8 mouse cellular contexts compared by ENCODE assay signal in the genomic region with DNA sequence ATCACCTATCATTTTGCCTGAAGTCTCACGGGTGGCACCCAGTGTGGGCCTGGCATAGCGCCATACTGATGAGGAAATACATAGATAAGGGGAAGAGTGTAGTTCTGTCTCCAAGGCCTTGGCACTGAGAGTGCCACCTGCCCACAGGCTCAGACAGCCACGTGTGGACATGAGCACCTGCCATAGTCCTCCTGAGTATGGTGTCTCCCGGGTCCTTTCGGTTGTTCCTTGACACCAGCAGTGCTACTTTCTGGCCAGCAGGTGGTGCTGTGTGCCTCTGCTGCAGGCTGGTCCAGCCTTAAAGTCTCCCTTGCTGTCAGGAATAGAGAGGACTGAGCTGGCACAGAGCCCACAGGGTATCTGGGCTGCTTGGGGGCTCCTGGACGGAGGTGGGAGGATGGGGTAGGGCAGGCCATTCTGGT. TPM values are rescaled to one million over a fixed set of nuclear protein-coding genes. Genes with fewer than 3 reads are reported as not detected.
DNase-seq lines count a peak whose midpoint lies in the region; ATAC-seq and TF ChIP-seq lines count a peak whose summit lies in the region.

No protein-coding gene starts in this region.

- peak; percentile 72 for ATAC-seq in forebrain, embryonic 16.5 days
- ATAC-seq in lung, embryonic 14.5 days (ENCODE audit: insufficient read depth), result peak; percentile 61
- ATAC-seq in neutrophil, adult 5-6 weeks (ENCODE audit: extremely low read depth, insufficient number of reproducible peaks, low FRiP score, poor library complexity, severe bottlenecking), result peak; percentile 60

- no peak overlapping the region for H3K27ac ChIP-seq in ES-E14 (ENCODE audit: insufficient read depth, low read depth, low read length, poor library complexity, severe bottlenecking)
- no peak overlapping the region for H3K27ac ChIP-seq in forebrain, embryonic 16.5 days (ENCODE audit: low read length)
- no peak overlapping the region for H3K27ac ChIP-seq in layer of hippocampus, adult 2 months
- H3K27ac ChIP-seq in lung, embryonic 14.5 days (ENCODE audit: low read depth), result no peak overlapping the region

- peaks cover 3% of the 10 kb centered on the region; the same call in 1 of the 2 replicates for H3K27me3 ChIP-seq in forebrain, embryonic 16.5 days (replicated peaks; ENCODE audit: control insufficient read depth, insufficient read depth, low read length)
- H3K27me3 ChIP-seq in lung, embryonic 14.5 days (ENCODE audit: insufficient read depth, low read length), result no peaks in the 10 kb centered on the region

- peaks cover 6 to 28% of the 10 kb centered on the region in 2 experiments for H3K4me1 ChIP-seq in ES-E14 (ENCODE audit: control insufficient read depth in 2 of 2, insufficient read depth in 2 of 2, low read length in 2 of 2, poor library complexity in 1 of 2)
- H3K4me1 ChIP-seq in forebrain, embryonic 16.5 days (replicated peaks; ENCODE audit: control insufficient read depth, insufficient read depth, low read length), result peaks cover 22% of the 10 kb centered on the region
- peaks cover 14% of the 10 kb centered on the region for H3K4me1 ChIP-seq in lung, embryonic 14.5 days (ENCODE audit: insufficient read depth)

- no peak overlapping the region for H3K4me2 ChIP-seq in forebrain, embryonic 16.5 days (ENCODE audit: low read length)
- H3K4me2 ChIP-seq in lung, embryonic 14.5 days, result peak overlapping the region; percentile 71

- intact Hi-C loops in heart, postnatal 36 days (cut with DNase I), result loop anchor here (1.0 kb wide), 2 partner anchors 95 to 117 kb away; no protein-coding TSS in a partner anchor

- in situ Hi-C loops in ES-E14 (cut with MboI; ENCODE audit: low sequenced_read_pairs in 2 of 2, unreplicated experiment in 2 of 2), result no loop called here

- no peaks in the 10 kb centered on the region for H3K36me3 ChIP-seq in ES-E14 (ENCODE audit: control insufficient read depth, insufficient read depth, low read length, poor library complexity, severe bottlenecking)
- no peaks in the 10 kb centered on the region for H3K36me3 ChIP-seq in forebrain, embryonic 16.5 days (ENCODE audit: control insufficient read depth, insufficient read depth)
- no peaks in the 10 kb centered on the region for H3K36me3 ChIP-seq in lung, embryonic 14.5 days (ENCODE audit: insufficient read depth)

- TF ChIP-seq CTCF in layer of hippocampus, adult 2 months (conservative IDR thresholded peaks at IDR 0.05), result peak; percentile 99
- TF ChIP-seq CTCF in lung, embryonic 14.5 days (IDR thresholded peaks at IDR 0.05; ENCODE audit: low read depth), result peak; percentile 100

- H3K4me3 ChIP-seq in ES-E14 (ENCODE audit: insufficient read depth in 1 of 2, low read depth in 1 of 2, low read length in 2 of 2, poor library complexity in 1 of 2, severe bottlenecking in 1 of 2), result no peak overlapping the region
- no peak overlapping the region for H3K4me3 ChIP-seq in forebrain, embryonic 16.5 days (replicated peaks; ENCODE audit: low read length)
- H3K4me3 ChIP-seq in layer of hippocampus, adult 2 months, result no peak overlapping the region
- H3K4me3 ChIP-seq in lung, embryonic 14.5 days (ENCODE audit: low read depth, low read length), result peak overlapping the region; percentile 8; the same call in 1 of the 2 replicates

- H3K9ac ChIP-seq in ES-E14 (ENCODE audit: insufficient read depth, low read depth, low read length, poor library complexity, severe bottlenecking), result no peak overlapping the region
- H3K9ac ChIP-seq in forebrain, embryonic 16.5 days (replicated peaks; ENCODE audit: low read depth, low read length), result no peak overlapping the region
- no peak overlapping the region for H3K9ac ChIP-seq in lung, embryonic 14.5 days

- H3K9me3 ChIP-seq in ES-E14 (ENCODE audit: control insufficient read depth, insufficient read depth, low read depth, low read length), result no peaks in the 10 kb centered on the region
- H3K9me3 ChIP-seq in forebrain, embryonic 16.5 days (ENCODE audit: control insufficient read depth, low read length), result no peaks in the 10 kb centered on the region
- no peaks in the 10 kb centered on the region for H3K9me3 ChIP-seq in lung, embryonic 14.5 days (ENCODE audit: low read depth, low read length)

- 17% methylated on average over 6 of the region's 6 CpGs for WGBS in forebrain, embryonic 16.5 days
- WGBS in lung, embryonic 14.5 days, result 14% methylated on average over 6 of the region's 6 CpGs

- no peak for DNase-seq in ES-E14 (ENCODE audit: low read depth, low spot score)
- DNase-seq in cerebellum, adult 18-20 months, result peak; percentile 81 to 88
- DNase-seq in heart, postnatal 36 days, result peak; percentile 86 to 88
- DNase-seq in layer of hippocampus, adult 2 months (ENCODE audit: low spot score in 2 of 2), result peak; percentile 59 to 83
- DNase-seq in lung, embryonic 14.5 days, result peak; percentile 97
- DNase-seq in thymus, adult 18-20 months, result peak; percentile 61 to 68

TF ChIP-seq in ES-E14, 5 proteins besides CTCF, POLR2A, EP300 and RAD21:
- TF ChIP-seq MAFK (IDR thresholded peaks at IDR 0.05; ENCODE audit: insufficient read depth, low read depth, low read length) (no peak), ZNF384 (IDR thresholded peaks at IDR 0.05; ENCODE audit: low read depth, low read length) (peak; percentile 11; the same call in 1 of the 2 replicates), ZC3H11A (IDR thresholded peaks at IDR 0.05; ENCODE audit: borderline replicate concordance, low read depth, low read length) (peak; percentile 96), CHD2 (IDR thresholded peaks at IDR 0.05; ENCODE audit: low read depth, low read length) (no peak), HCFC1 (IDR thresholded peaks at IDR 0.05; ENCODE audit: borderline replicate concordance, insufficient read depth, low read length) (no peak)
TF ChIP-seq in ES-E14: peak in this region for 2.

RNA-seq across cellular contexts. Expression of gene Fgd2, which starts 36.1 kb away (rescaled TPM):
- 1.9 and 3.8 TPM in 2 replicates for total RNA-seq in ES-E14 (2012; rRNA removed)
- 5.5 and 9.7 TPM in 2 replicates for polyA plus RNA-seq in forebrain, embryonic 16.5 days (2015; fragmentation: Nextera tagmentation; extraction: Ambion mirVana)
- 1 to 10 TPM; 3.5 to 4.5 TPM for total RNA-seq in heart, postnatal 36 days (2021)
- total RNA-seq in layer of hippocampus, adult 2 months (2021), result 1 to 10 TPM; 3.8 to 4.4 TPM
- polyA plus RNA-seq in lung, embryonic 14.5 days (2014; fragmentation: Nextera tagmentation; extraction: Ambion mirVana), result 15.7 and 19.2 TPM in 2 replicates
- 184 and 192 TPM in 2 replicates for total RNA-seq in neutrophil, adult 5-6 weeks (2017)

RNA-seq across cellular contexts. Expression of gene Mtch1, which starts 49.1 kb away (rescaled TPM):
- total RNA-seq in ES-E14 (2012; rRNA removed), result 187 and 217 TPM in 2 replicates
- polyA plus RNA-seq in forebrain, embryonic 16.5 days (2015; fragmentation: Nextera tagmentation; extraction: Ambion mirVana), result 417 and 434 TPM in 2 replicates
- total RNA-seq in heart, postnatal 36 days (2021), result 100 to 1,000 TPM; 201 to 211 TPM
- 100 to 1,000 TPM; 587 to 618 TPM for total RNA-seq in layer of hippocampus, adult 2 months (2021)
- 381 and 395 TPM in 2 replicates for polyA plus RNA-seq in lung, embryonic 14.5 days (2014; fragmentation: Nextera tagmentation; extraction: Ambion mirVana)
- 65.8 and 67.3 TPM in 2 replicates for total RNA-seq in neutrophil, adult 5-6 weeks (2017)

Comparison
In these comparisons a context has a peak if more than half of its experiments do, and no peak if none do; other contexts are left out.
1. RNA of gene Fgd2, which starts 36.1 kb away (total RNA-seq): 184 to 192 TPM in neutrophil, adult 5-6 weeks; 3.5 to 4.5 TPM in heart, postnatal 36 days, 3.8 to 4.4 TPM in layer of hippocampus, adult 2 months and 1.9 to 3.8 TPM in ES-E14; every median in the first group is over 10 times any median in the second.
2. Peak in every context shown above with its lines, with median percentiles within 50 percentile points of each other: ATAC-seq.